In the genomic region with DNA sequence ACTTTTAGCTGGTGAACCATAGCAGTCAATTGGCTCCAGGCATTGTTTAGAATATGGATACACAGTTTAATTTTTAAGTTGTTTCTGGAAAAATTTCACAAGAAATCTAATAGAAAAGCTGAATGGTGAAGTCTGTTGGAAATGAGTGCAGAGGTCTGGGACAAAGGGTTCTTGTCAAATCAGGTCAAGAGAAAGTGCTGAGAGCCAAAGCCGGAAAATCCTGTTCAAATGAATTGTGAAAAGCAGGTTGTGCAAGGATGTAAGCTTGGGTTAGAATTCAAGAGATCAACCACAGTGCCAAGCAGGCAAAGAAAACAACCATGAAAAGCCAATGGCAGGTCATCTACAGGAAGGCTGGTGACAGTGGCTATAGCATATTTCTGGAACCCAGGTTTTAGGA, we compare ENCODE assay signal across 15 mouse cellular contexts. TPM values are rescaled to one million over a fixed set of nuclear protein-coding genes. Genes with fewer than 3 reads are reported as not detected.
DNase-seq lines count a peak whose midpoint lies in the region; TF ChIP-seq lines count a peak whose summit lies in the region.
"Had no signal": no experiment of that assay in that cellular context is flagged by ENCODE, and none has a peak within 500 bp of the region (broad histone marks: within the 10 kb centered on the region; RNA-seq: fewer than 3 reads in every experiment).

No protein-coding gene starts in this region.

- no peak for TF ChIP-seq POLR2A in lung, adult 2 months (IDR thresholded peaks at IDR 0.05; ENCODE audit: borderline replicate concordance, extremely low read depth, low read depth, low read length)

- TF ChIP-seq CTCF in lung, adult 2 months (IDR thresholded peaks at IDR 0.05; ENCODE audit: insufficient read depth, low read length), result no peak

- WGBS in lung, adult 2 months, result 64% methylated on average over 1 of the region's 1 CpGs

- peaks cover 2% of the 10 kb centered on the region for H3K4me1 ChIP-seq in lung, adult 2 months (ENCODE audit: control insufficient read depth, insufficient read depth, low read length)
- H3K4me1 ChIP-seq: forebrain, embryonic 13.5 days; heart, embryonic 15.5 days; limb, embryonic 13.5 days; liver, embryonic 15.5 days; midbrain, embryonic 12.5 days; neural tube, embryonic 12.5 days had no signal

- DNase-seq in adrenal gland, postnatal 10 days, result peak; percentile 16
- no peak for DNase-seq in adrenal gland, postnatal 4 days (ENCODE audit: low spot score in 2 of 2)
- peak; percentile 24 to 44 for DNase-seq in kidney, adult 8-10 months
- DNase-seq in kidney, postnatal 10 days, result no peak
- peak; percentile 24 for DNase-seq in lung, adult 2 months
- DNase-seq in yolk sac, embryonic 10.5 days (ENCODE audit: low spot score), result peak; percentile 8
- DNase-seq in thymus, postnatal 36 days, result no peak
- DNase-seq: cerebellum, adult 8-10 months; gastrocnemius, postnatal 25 days had no signal

- no peak overlapping the region for H3K4me3 ChIP-seq in lung, adult 2 months (replicated peaks; ENCODE audit: extremely low read depth, low read depth, low read length)
- H3K4me3 ChIP-seq: forebrain, embryonic 13.5 days; heart, embryonic 15.5 days; limb, embryonic 13.5 days; liver, embryonic 15.5 days; midbrain, embryonic 12.5 days; neural tube, embryonic 12.5 days had no signal

RNA-seq across cellular contexts. Expression of gene Ndufb3, which starts 24.0 kb away (rescaled TPM):
- total RNA-seq in adrenal gland, postnatal 10 days (2021), result 100 to 1,000 TPM; 236 to 243 TPM
- 100 to 1,000 TPM; 101 to 118 TPM for total RNA-seq in adrenal gland, postnatal 4 days (2021)
- polyA plus RNA-seq in lung, adult 2 months (2012; rRNA removed), result 23.1 and 53.7 TPM in 2 replicates

RNA-seq across cellular contexts. Expression of gene Fam126b, which starts 24.0 kb away (rescaled TPM):
- 10 to 100 TPM; 39.3 to 45.0 TPM for total RNA-seq in adrenal gland, postnatal 10 days (2021)
- total RNA-seq in adrenal gland, postnatal 4 days (2021), result 10 to 100 TPM; 24.3 to 27.7 TPM
- polyA plus RNA-seq in lung, adult 2 months (2012; rRNA removed), result 1.7 and 2.8 TPM in 2 replicates

Comparison
In these comparisons a context has a peak if more than half of its experiments do, and no peak if none do; other contexts are left out.
1. DNase-seq: peak in adrenal gland, postnatal 10 days (single experiment), kidney, adult 8-10 months (2 of 2), lung, adult 2 months (single experiment) and yolk sac, embryonic 10.5 days (single experiment); none in adrenal gland, postnatal 4 days (0 of 2), kidney, postnatal 10 days (single experiment) and thymus, postnatal 36 days (0 of 2).